In the genomic region with DNA sequence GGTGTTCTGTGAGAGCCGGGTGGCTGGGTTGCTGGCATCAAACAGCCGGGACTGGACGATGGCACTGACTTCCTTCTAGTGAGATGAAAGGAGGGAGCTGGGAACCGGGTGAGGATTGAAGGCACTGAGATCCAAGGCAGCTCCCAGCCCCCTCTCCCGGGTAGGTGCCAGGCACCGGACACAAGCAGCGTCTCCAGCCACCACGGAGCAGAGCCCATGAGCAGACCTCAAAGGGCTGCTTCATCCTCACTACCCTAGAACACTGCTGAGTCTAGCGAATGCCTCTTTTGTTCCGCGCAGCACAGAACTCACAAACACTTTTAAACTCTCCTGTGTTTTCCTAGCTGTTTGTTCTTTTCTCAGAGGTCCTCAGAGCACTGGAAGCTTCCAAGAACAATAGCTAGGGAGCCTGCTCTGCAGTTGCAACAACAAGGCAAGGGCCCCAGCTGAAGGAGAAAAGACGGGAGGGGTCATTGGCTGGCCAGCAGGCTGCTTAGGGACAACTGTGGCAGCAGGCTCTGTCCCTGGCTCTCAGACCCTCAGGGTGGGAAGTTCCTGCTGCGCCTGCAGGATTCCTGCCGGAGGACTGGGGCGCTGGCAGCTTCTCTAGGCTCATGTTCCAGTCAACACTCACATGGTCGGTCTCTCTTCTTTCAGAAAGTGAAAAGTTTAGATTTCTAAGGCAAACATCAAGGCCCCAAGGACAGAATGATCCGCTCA, we compare ENCODE assay signal across 10 mouse cellular contexts.
DNase-seq lines count a peak whose midpoint lies in the region; ATAC-seq lines count a peak whose summit lies in the region.
"Had no signal": no experiment of that assay in that cellular context is flagged by ENCODE, and none has a peak within 500 bp of the region (broad histone marks: within the 10 kb centered on the region; RNA-seq: fewer than 3 reads in every experiment).

No protein-coding gene starts in this region.

- H3K36me3 ChIP-seq in heart, embryonic 13.5 days = no peaks in the 10 kb centered on the region
- H3K36me3 ChIP-seq in hindbrain, embryonic 16.5 days (ENCODE audit: control insufficient read depth, insufficient read depth, low read length) = no peaks in the 10 kb centered on the region

- H3K27ac ChIP-seq in heart, embryonic 13.5 days (replicated peaks) = 0 out of 2 replicates have a peak overlapping the region, but pooled peaks have one; percentile 28
- H3K27ac ChIP-seq in hindbrain, embryonic 16.5 days (ENCODE audit: low read depth, low read length) = peak overlapping the region; percentile 14
- H3K27ac ChIP-seq: kidney, postnatal 0 days had no signal

- H3K4me2 ChIP-seq in heart, embryonic 13.5 days = no peak overlapping the region
- H3K4me2 ChIP-seq in hindbrain, embryonic 16.5 days (ENCODE audit: low read length) = no peak overlapping the region

- H3K9me3 ChIP-seq in heart, embryonic 13.5 days = no peaks in the 10 kb centered on the region
- H3K9me3 ChIP-seq in hindbrain, embryonic 16.5 days (ENCODE audit: control insufficient read depth, low read length) = no peaks in the 10 kb centered on the region

- 58% methylated on average over 17 of the region's 17 CpGs for WGBS in heart, embryonic 13.5 days
- WGBS in hindbrain, embryonic 16.5 days = 28% methylated on average over 17 of the region's 17 CpGs

- intact Hi-C loops in heart, postnatal 25 days (cut with DNase I) = loop anchor here (10.0 kb wide), 1 partner anchor 370 kb away; no protein-coding TSS in a partner anchor

- no peak overlapping the region for H3K9ac ChIP-seq in heart, embryonic 13.5 days
- H3K9ac ChIP-seq in hindbrain, embryonic 16.5 days (ENCODE audit: low read depth, low read length) = no peak overlapping the region

- no peak for DNase-seq in heart, postnatal 25 days (ENCODE audit: low spot score)
- DNase-seq in right cerebral cortex, postnatal 10 days (ENCODE audit: low spot score in 2 of 2) = peak; percentile 47 to 53
- no peak for DNase-seq in right cerebral cortex, postnatal 36 days (ENCODE audit: low spot score in 2 of 2)
- no peak for DNase-seq in adrenal gland, adult (ENCODE audit: inconsistent age in 2 of 2, low spot score in 1 of 2)
- no peak for DNase-seq in thymus, postnatal 14 days
- DNase-seq: cerebellum, adult 8-10 months had no signal

- H3K4me1 ChIP-seq in heart, embryonic 13.5 days = peaks cover 14% of the 10 kb centered on the region
- peaks cover 10% of the 10 kb centered on the region for H3K4me1 ChIP-seq in hindbrain, embryonic 16.5 days (ENCODE audit: control insufficient read depth, insufficient read depth, low read depth, low read length)

- no peaks in the 10 kb centered on the region for H3K27me3 ChIP-seq in heart, embryonic 13.5 days (replicated peaks)
- H3K27me3 ChIP-seq in hindbrain, embryonic 16.5 days (replicated peaks; ENCODE audit: control insufficient read depth, insufficient read depth, low read length) = no peaks in the 10 kb centered on the region

- H3K4me3 ChIP-seq in heart, embryonic 13.5 days = no peak overlapping the region
- no peak overlapping the region for H3K4me3 ChIP-seq in hindbrain, embryonic 16.5 days (ENCODE audit: low read length)

- no peak for ATAC-seq in heart, embryonic 13.5 days (ENCODE audit: extremely low read depth, insufficient number of reproducible peaks, low FRiP score, low TSS enrichment)
- no peak for ATAC-seq in hindbrain, embryonic 16.5 days
- no peak for ATAC-seq in frontal cortex, adult (ENCODE audit: low TSS enrichment)

Comparison
In these comparisons a context has a peak if more than half of its experiments do, and no peak if none do; other contexts are left out.
1. DNase-seq: peak in right cerebral cortex, postnatal 10 days (2 of 2); none in heart, postnatal 25 days (single experiment), right cerebral cortex, postnatal 36 days (0 of 2), adrenal gland, adult (0 of 2) and thymus, postnatal 14 days (single experiment).